In genomic region chr1:36761568-36761967, GRCm38 (mm10) we compare ENCODE assay signal across 17 mouse cellular contexts. TPM values are rescaled to one million over a fixed set of nuclear protein-coding genes. Genes with fewer than 3 reads are reported as not detected.
DNase-seq lines count a peak whose midpoint lies in the region; ATAC-seq lines count a peak whose summit lies in the region.
"Had no signal": no experiment of that assay in that cellular context is flagged by ENCODE, and none has a peak within 500 bp of the region (broad histone marks: within the 10 kb centered on the region; RNA-seq: fewer than 3 reads in every experiment).

Gene Zap70, plus strand, starts transcription at chr1:36761798.

- H3K36me3 ChIP-seq in heart, embryonic 12.5 days, result no peaks in the 10 kb centered on the region
- H3K36me3 ChIP-seq in neural tube, embryonic 15.5 days, result no peaks in the 10 kb centered on the region
- H3K36me3 ChIP-seq: intestine, embryonic 15.5 days; limb, embryonic 15.5 days had no signal

- ATAC-seq in heart, embryonic 12.5 days (ENCODE audit: insufficient number of reproducible peaks, low FRiP score), result no peak
- ATAC-seq in neural tube, embryonic 15.5 days (ENCODE audit: low FRiP score), result no peak
- ATAC-seq: intestine, embryonic 15.5 days; midbrain, embryonic 16.5 days had no signal

- H3K9me3 ChIP-seq in heart, embryonic 12.5 days (replicated peaks), result no peaks in the 10 kb centered on the region
- H3K9me3 ChIP-seq in neural tube, embryonic 15.5 days (replicated peaks), result no peaks in the 10 kb centered on the region
- H3K9me3 ChIP-seq: intestine, embryonic 15.5 days; limb, embryonic 15.5 days; megakaryocyte, embryonic 14.5 days had no signal

- H3K4me1 ChIP-seq in heart, embryonic 12.5 days (replicated peaks), result 0 out of 2 replicates have a peak, but pooled peaks cover 2% of the 10 kb centered on the region
- H3K4me1 ChIP-seq in neural tube, embryonic 15.5 days, result no peaks in the 10 kb centered on the region
- H3K4me1 ChIP-seq: intestine, embryonic 15.5 days; limb, embryonic 15.5 days had no signal

- H3K4me3 ChIP-seq in heart, embryonic 12.5 days, result no peak within 1 kb of the TSS
- H3K4me3 ChIP-seq in neural tube, embryonic 15.5 days (replicated peaks), result no peak within 1 kb of the TSS
- H3K4me3 ChIP-seq: intestine, embryonic 15.5 days; limb, embryonic 15.5 days; megakaryocyte, embryonic 14.5 days had no signal

- H3K27ac ChIP-seq in heart, embryonic 12.5 days (ENCODE audit: poor library complexity, severe bottlenecking), result no peak within 1 kb of the TSS
- H3K27ac ChIP-seq in neural tube, embryonic 15.5 days (replicated peaks), result no peak within 1 kb of the TSS
- H3K27ac ChIP-seq: intestine, embryonic 15.5 days; kidney, postnatal 0 days; limb, embryonic 15.5 days had no signal

- no peak within 1 kb of the TSS for H3K4me2 ChIP-seq in heart, embryonic 12.5 days
- H3K4me2 ChIP-seq in neural tube, embryonic 15.5 days, result no peak within 1 kb of the TSS
- H3K4me2 ChIP-seq: heart, embryonic 11.5 days; intestine, embryonic 15.5 days; limb, embryonic 15.5 days; lung, embryonic 14.5 days had no signal

- no peak within 1 kb of the TSS for H3K9ac ChIP-seq in heart, embryonic 12.5 days
- H3K9ac ChIP-seq in neural tube, embryonic 15.5 days (replicated peaks), result no peak within 1 kb of the TSS
- H3K9ac ChIP-seq: intestine, embryonic 15.5 days; limb, embryonic 15.5 days; lung, embryonic 14.5 days had no signal

- 75% methylated on average over 11 of the region's 11 CpGs for WGBS in heart, embryonic 12.5 days
- WGBS in neural tube, embryonic 15.5 days, result 87% methylated on average over 11 of the region's 11 CpGs

- peak; percentile 87 for DNase-seq in heart, adult 11 months
- DNase-seq in CD4-positive helper T cell, adult 2 months (ENCODE audit: low read depth, low spot score), result peak; percentile 95
- DNase-seq in induced T-regulatory cell, adult 2 months (ENCODE audit: low read depth), result peak; percentile 94
- peak; percentile 67 to 84 for DNase-seq in thymus, adult 18-20 months
- no peak for DNase-seq in frontal cortex, adult 2 months (ENCODE audit: extremely low spot score in 1 of 2, low spot score in 1 of 2)
- no peak for DNase-seq in urinary bladder, postnatal 25 days (ENCODE audit: low spot score)
- DNase-seq: adrenal gland, adult 2 months; cerebellum, adult 2 months; lung, embryonic 14.5 days had no signal

- H3K27me3 ChIP-seq in heart, embryonic 12.5 days (replicated peaks), result no peaks in the 10 kb centered on the region
- no peaks in the 10 kb centered on the region for H3K27me3 ChIP-seq in neural tube, embryonic 15.5 days (replicated peaks)
- H3K27me3 ChIP-seq: intestine, embryonic 15.5 days; limb, embryonic 15.5 days had no signal

RNA-seq across cellular contexts. Expression of gene Zap70, which starts in this region (rescaled TPM):
- polyA plus RNA-seq in heart, embryonic 12.5 days (2016; fragmentation: Nextera tagmentation; extraction: Ambion mirVana), result 0.33 and 0.50 TPM in 2 replicates
- polyA plus RNA-seq in frontal cortex, adult 2 months (2012; rRNA removed), result 2.5 and 3.7 TPM in 2 replicates
- 1.2 and 5.1 TPM in 2 replicates for polyA plus RNA-seq in neural tube, embryonic 15.5 days (2015; fragmentation: Nextera tagmentation; extraction: Ambion mirVana)

Comparison
In these comparisons a context has a peak if more than half of its experiments do, and no peak if none do; other contexts are left out.
1. DNase-seq: peak in heart, adult 11 months (single experiment), CD4-positive helper T cell, adult 2 months (single experiment), induced T-regulatory cell, adult 2 months (single experiment) and thymus, adult 18-20 months (2 of 2); none in frontal cortex, adult 2 months (0 of 2) and urinary bladder, postnatal 25 days (single experiment).